Mouse (Mus musculus) megakaryocyte, embryonic 14.5 days (primary cell): ENCODE measurements around the gene Sectm1a. TPM values are rescaled to one million over a fixed set of nuclear protein-coding genes. Genes with fewer than 3 reads are reported as not detected.
"Not testable (repeated sequence)": the region's sequence is repeated elsewhere in the genome, so short reads cannot be mapped to it uniquely, and the experiment has no call there.

Source experiments
- H3K27me3 ChIP-seq: replicated peaks from 2 replicates; pipeline ENCODE3; 2012; ENCODE audit warnings: inconsistent platforms
- H3K36me3 ChIP-seq: replicated peaks from 2 replicates; pipeline ENCODE3; 2012; ENCODE audit warnings: low read length, inconsistent platforms, mixed read lengths
- H3K4me1 ChIP-seq: 2 replicates; pipeline ENCODE4 v1.6.1; 2012; ENCODE audit warnings: inconsistent platforms
- H3K4me3 ChIP-seq: replicated peaks from 2 replicates; pipeline ENCODE3; 2012; ENCODE audit warnings: moderate library complexity, mild to moderate bottlenecking, inconsistent platforms
- H3K9me3 ChIP-seq: 2 replicates; pipeline ENCODE4 v1.6.1; 2012; ENCODE audit warnings: inconsistent platforms
- FLI1 ChIP-seq: IDR thresholded peaks from 2 replicates; pipeline ENCODE4 v1.6.1; 2012; ENCODE audit warnings: low read length, inconsistent platforms, mixed read lengths
- GATA1 ChIP-seq: IDR thresholded peaks from 3 replicates; pipeline ENCODE4 v1.6.1; 2012; ENCODE audit warnings: mixed read lengths, low read length, inconsistent platforms, borderline replicate concordance
- polyA plus RNA-seq: library from polyadenylated mRNA; stranded (reverse); fragments of >175 nt; gene quantifications from 2 replicates; pipeline ENCODE4 v1.2.3, GENCODE M21; 2012; ENCODE audit warnings: low replicate concordance; ENCODE audit not compliant: insufficient read depth

Gene Sectm1a
- polyA plus RNA-seq, 1 experiment = not detected

- Histone ChIP-seq H3K4me3 (peak overlapping the region; percentile 9), H3K4me1 (peaks cover 24% of the 10 kb centered on the region), H3K9me3 (no peaks in the 10 kb centered on the region), H3K36me3 (no peaks in the 10 kb centered on the region), H3K27me3 (no peaks in the 10 kb centered on the region)
- no peak for TF ChIP-seq FLI1
- no peak for TF ChIP-seq GATA1
Observed at GRCm38 (mm10) chr11:121090943-121091342, 9.9 kb upstream of the Sectm1a start.

GRCm38 (mm10) chr11:121089756-121090546 is 8.9 kb upstream of the Sectm1a start:
- no peak overlapping the region for H3K4me3 ChIP-seq
- peaks cover 24% of the 10 kb centered on the region for H3K4me1 ChIP-seq
- H3K9me3 ChIP-seq = no peaks in the 10 kb centered on the region
- no peaks in the 10 kb centered on the region for H3K27me3 ChIP-seq
- TF ChIP-seq GATA1 (no peak), FLI1 (no peak)
- no peaks in the 10 kb centered on the region for H3K36me3 ChIP-seq

- no peaks in the 10 kb centered on the region for H3K9me3 ChIP-seq
- H3K27me3 ChIP-seq = no peaks in the 10 kb centered on the region
- TF ChIP-seq FLI1 = no peak
- no peak for TF ChIP-seq GATA1
- H3K4me3 ChIP-seq = no peak overlapping the region
- no peaks in the 10 kb centered on the region for H3K36me3 ChIP-seq
- H3K4me1 ChIP-seq = peaks cover 25% of the 10 kb centered on the region
Observed at GRCm38 (mm10) chr11:121088997-121089396, 8.0 kb upstream of the Sectm1a start.

GRCm38 (mm10) chr11:121086296-121086695 is 5.3 kb upstream of the Sectm1a start:
- TF ChIP-seq FLI1 (no peak), GATA1 (no peak)
- Histone ChIP-seq H3K4me1 (peaks cover 41% of the 10 kb centered on the region), H3K9me3 (no peaks in the 10 kb centered on the region), H3K36me3 (no peaks in the 10 kb centered on the region), H3K4me3 (no peak overlapping the region), H3K27me3 (no peaks in the 10 kb centered on the region)

GRCm38 (mm10) chr11:121085181-121085580 is 4.2 kb upstream of the Sectm1a start:
- Histone ChIP-seq H3K4me1 (peaks cover 45% of the 10 kb centered on the region), H3K27me3 (peaks cover 3% of the 10 kb centered on the region), H3K36me3 (no peaks in the 10 kb centered on the region), H3K9me3 (no peaks in the 10 kb centered on the region), H3K4me3 (no peak overlapping the region)
- TF ChIP-seq FLI1 = no peak
- TF ChIP-seq GATA1 = no peak

GRCm38 (mm10) chr11:121082857-121083500 is 2.0 kb upstream of the Sectm1a start:
- H3K4me1 ChIP-seq = peaks cover 54% of the 10 kb centered on the region
- H3K4me3 ChIP-seq = peak overlapping the region; percentile 83
- H3K36me3 ChIP-seq = no peaks in the 10 kb centered on the region
- TF ChIP-seq GATA1 = no peak
- TF ChIP-seq FLI1 = no peak
- peaks cover 17% of the 10 kb centered on the region for H3K27me3 ChIP-seq
- no peaks in the 10 kb centered on the region for H3K9me3 ChIP-seq

GRCm38 (mm10) chr11:121082250-121082649 is 1.2 kb upstream of the Sectm1a start:
- TF ChIP-seq GATA1 = no peak
- TF ChIP-seq FLI1 = no peak
- Histone ChIP-seq H3K36me3 (no peaks in the 10 kb centered on the region), H3K27me3 (peaks cover 17% of the 10 kb centered on the region), H3K4me3 (peak overlapping the region; percentile 19), H3K9me3 (no peaks in the 10 kb centered on the region), H3K4me1 (peaks cover 54% of the 10 kb centered on the region)

- no peaks in the 10 kb centered on the region for H3K36me3 ChIP-seq
- H3K27me3 ChIP-seq = peaks cover 29% of the 10 kb centered on the region
- TF ChIP-seq GATA1 (no peak), FLI1 (no peak)
- peak overlapping the region; percentile 34 for H3K4me3 ChIP-seq
- H3K4me1 ChIP-seq = peaks cover 54% of the 10 kb centered on the region
- H3K9me3 ChIP-seq = no peaks in the 10 kb centered on the region
Observed at GRCm38 (mm10) chr11:121080330-121080729, 690 bp downstream of the Sectm1a start.

GRCm38 (mm10) chr11:121075655-121076054 is 5.4 kb downstream of the Sectm1a start:
- H3K9me3 ChIP-seq = no peaks in the 10 kb centered on the region
- no peak overlapping the region for H3K4me3 ChIP-seq
- H3K4me1 ChIP-seq = peaks cover 19% of the 10 kb centered on the region
- peaks cover 34% of the 10 kb centered on the region for H3K27me3 ChIP-seq
- TF ChIP-seq FLI1 = no peak
- no peak for TF ChIP-seq GATA1
- no peaks in the 10 kb centered on the region for H3K36me3 ChIP-seq

GRCm38 (mm10) chr11:121069662-121070061 is 11.4 kb downstream of the Sectm1a start:
- H3K36me3 ChIP-seq, H3K4me1 ChIP-seq, H3K4me3 ChIP-seq, H3K9me3 ChIP-seq: not testable (repeated sequence)
- peaks cover 42% of the 10 kb centered on the region for H3K27me3 ChIP-seq
